Mouse (Mus musculus): ENCODE measurements around the gene Olfr1311.

GRCm38 (mm10) chr2:111990181-111990580 is 34.0 kb downstream of the Olfr1311 start, which contains the start of gene Olfr1309:
- TF ChIP-seq CTCF (IDR thresholded peaks at IDR 0.05; ENCODE audit: borderline replicate concordance, extremely low read depth, insufficient read depth, insufficient read length) (no peak), POLR2A (IDR thresholded peaks at IDR 0.05; ENCODE audit: borderline replicate concordance, extremely low read depth, insufficient read depth, insufficient read length, poor library complexity, severe bottlenecking) (no peak)
